Mouse (Mus musculus) hindbrain, postnatal 0 days (tissue): Measurements from ENCODE around the gene Tmem132d. TPM values are rescaled to one million over a fixed set of nuclear protein-coding genes. Genes with fewer than 3 reads are reported as not detected.

ENCODE experiments used
- ATAC-seq: fragments of 200-750 bp; cut with Nextera tagmentation; 2 replicates; pipeline ENCODE4 v1.8.0; 2017; ENCODE audit warnings: mild to moderate bottlenecking, moderate TSS enrichment, moderate library complexity
- DNase-seq: peaks from one replicate; pipeline ENCODE4 v3.0.0-alpha.2; 2015; ENCODE audit warnings: low spot score
- H3K27ac ChIP-seq: fragments of 300-500 bp; sonication (generic); 2 replicates; pipeline ENCODE4 v1.5.1; 2014; ENCODE audit warnings: mild to moderate bottlenecking
- H3K27me3 ChIP-seq: fragments of 300-500 bp; sonication (generic); 2 replicates; pipeline ENCODE4 v1.6.1; 2014; ENCODE audit warnings: low read length, mixed read lengths; ENCODE audit not compliant: insufficient read depth
- H3K36me3 ChIP-seq: fragments of 300-500 bp; sonication (generic); 2 replicates; pipeline ENCODE4 v1.6.1; 2014; ENCODE audit warnings: low read length, mixed read lengths; ENCODE audit not compliant: insufficient read depth
- H3K4me1 ChIP-seq: fragments of 300-500 bp; sonication (generic); 2 replicates; pipeline ENCODE4 v1.6.1; 2014; ENCODE audit warnings: antibody characterized with exemption, low read length, mixed read lengths; ENCODE audit not compliant: insufficient read depth
- H3K4me2 ChIP-seq: fragments of 300-500 bp; sonication (generic); 2 replicates; pipeline ENCODE4 v1.6.1; 2014; ENCODE audit warnings: low read depth, mild to moderate bottlenecking, low read length, moderate library complexity, mixed read lengths
- H3K4me3 ChIP-seq: fragments of 300-500 bp; sonication (generic); 2 replicates; pipeline ENCODE4 v1.5.1; 2014; ENCODE audit warnings: low read length
- H3K9ac ChIP-seq: fragments of 300-500 bp; sonication (generic); replicated peaks from 2 replicates; pipeline ENCODE4 v1.6.1; 2014; ENCODE audit warnings: mild to moderate bottlenecking, low read length, moderate library complexity, mixed read lengths
- H3K9me3 ChIP-seq: fragments of 300-500 bp; sonication (generic); 2 replicates; pipeline ENCODE4 v1.6.1; 2016; ENCODE audit warnings: low read length, mixed read lengths
- CTCF ChIP-seq: IDR thresholded peaks from 2 replicates; pipeline ENCODE4 v1.5.1; 2016; ENCODE audit warnings: antibody characterized with exemption, control low read depth, low read depth
- WGBS: fragments of 180-500 bp; shearing (Covaris S2); extraction: QIAGEN DNeasy Blood & Tissue Kit; methylation state at CpG from one replicate; pipeline ENCODE4 v1.1.7; 2014; 5-methylcytosine and 5-hydroxymethylcytosine counted together
- polyA plus RNA-seq: library from polyadenylated mRNA; unstranded; fragments of >200 nt; fragmentation: Nextera tagmentation; extraction: Ambion mirVana; gene quantifications from 2 replicates; pipeline ENCODE4 v1.2.1, GENCODE M21; 2015
- total RNA-seq: library from RNA; depleted of rRNA; stranded (reverse); fragments of >200 nt; gene quantifications from 2 replicates; pipeline ENCODE4 v1.2.3, GENCODE M21; 2014

Gene Tmem132d
- total and polyA plus RNA-seq, 2 experiments from 2014 or later: 5.8 to 28.9 TPM

- no peaks in the 10 kb centered on the region for H3K27me3 ChIP-seq
- H3K4me2 ChIP-seq: no peak overlapping the region
- 31% methylated on average over 1 of the region's 1 CpGs for WGBS
- no peak overlapping the region for H3K4me3 ChIP-seq
- TF ChIP-seq CTCF: peak; percentile 51
- H3K4me1 ChIP-seq: no peaks in the 10 kb centered on the region
- H3K36me3 ChIP-seq: no peaks in the 10 kb centered on the region
- H3K27ac ChIP-seq: no peak overlapping the region
- DNase-seq: no peak
- ATAC-seq: no peak
- H3K9ac ChIP-seq: no peak overlapping the region
- H3K9me3 ChIP-seq: no peaks in the 10 kb centered on the region
These were observed 610.9 kb downstream of the Tmem132d start for GRCm38 (mm10) chr5:127821960-127822359.

DNA sequence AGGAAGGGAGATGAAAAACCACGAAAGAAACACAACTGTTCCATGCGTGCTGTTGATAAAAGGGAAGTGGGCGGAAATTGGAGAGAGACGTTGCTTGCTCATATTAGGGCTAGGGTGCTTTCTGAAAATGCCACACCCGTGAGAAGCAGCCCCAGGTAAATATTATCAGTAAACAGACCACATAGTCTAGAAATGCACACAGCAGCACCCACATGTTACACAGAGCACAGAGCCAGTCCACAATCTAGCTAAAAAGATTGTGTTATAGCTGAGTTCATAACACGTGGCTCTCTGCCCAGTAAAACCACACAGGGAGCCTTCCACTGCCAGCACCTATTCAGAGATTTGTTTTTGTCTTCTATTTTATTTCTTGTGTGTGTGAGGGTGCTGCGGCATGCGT is 617.6 kb downstream of the Tmem132d start:
- no peak for ATAC-seq
- H3K9me3 ChIP-seq: no peaks in the 10 kb centered on the region
- no peak overlapping the region for H3K4me2 ChIP-seq

GRCm38 (mm10) chr5:127807419-127807818 is 625.5 kb downstream of the Tmem132d start:
- Histone ChIP-seq H3K9ac (no peak overlapping the region), H3K27me3 (no peaks in the 10 kb centered on the region), H3K4me2 (no peak overlapping the region), H3K36me3 (no peaks in the 10 kb centered on the region), H3K9me3 (no peaks in the 10 kb centered on the region), H3K4me1 (no peaks in the 10 kb centered on the region), H3K4me3 (no peak overlapping the region), H3K27ac (no peak overlapping the region)
- WGBS: 89% methylated on average over 3 of the region's 3 CpGs
- TF ChIP-seq CTCF: no peak
- DNase-seq (no peak), ATAC-seq (no peak)

More for the DNA sequence above, 617.6 kb downstream of the Tmem132d start:
- Histone ChIP-seq H3K9ac (no peak overlapping the region), H3K4me3 (no peak overlapping the region), H3K36me3 (no peaks in the 10 kb centered on the region), H3K27me3 (no peaks in the 10 kb centered on the region), H3K4me1 (no peaks in the 10 kb centered on the region), H3K27ac (no peak overlapping the region)
- WGBS: 76% methylated on average over 8 of the region's 8 CpGs
- no peak for TF ChIP-seq CTCF
- DNase-seq: no peak

- no peaks in the 10 kb centered on the region for H3K27me3 ChIP-seq
- no peaks in the 10 kb centered on the region for H3K4me1 ChIP-seq
- DNase-seq: no peak
- no peak overlapping the region for H3K4me3 ChIP-seq
- H3K36me3 ChIP-seq: no peaks in the 10 kb centered on the region
- no peaks in the 10 kb centered on the region for H3K9me3 ChIP-seq
- TF ChIP-seq CTCF: no peak
- no peak overlapping the region for H3K27ac ChIP-seq
- H3K4me2 ChIP-seq: no peak overlapping the region
- 83% methylated on average over 12 of the region's 12 CpGs for WGBS
- H3K9ac ChIP-seq: no peak overlapping the region
- ATAC-seq: no peak
These were observed 626.0 kb downstream of the Tmem132d start for GRCm38 (mm10) chr5:127806850-127807249.

- Histone ChIP-seq H3K4me1 (no peaks in the 10 kb centered on the region), H3K27me3 (no peaks in the 10 kb centered on the region), H3K27ac (no peak overlapping the region), H3K36me3 (no peaks in the 10 kb centered on the region), H3K9ac (no peak overlapping the region), H3K9me3 (no peaks in the 10 kb centered on the region), H3K4me3 (no peak overlapping the region), H3K4me2 (no peak overlapping the region)
- DNase-seq: peak; percentile 58
- TF ChIP-seq CTCF: peak; percentile 57
- ATAC-seq: no peak
- WGBS: 46% methylated on average over 4 of the region's 4 CpGs
These were observed 632.0 kb downstream of the Tmem132d start for GRCm38 (mm10) chr5:127800907-127801306.

GRCm38 (mm10) chr5:127781221-127781620 is 651.7 kb downstream of the Tmem132d start:
- no peak overlapping the region for H3K27ac ChIP-seq
- no peak for TF ChIP-seq CTCF
- H3K36me3 ChIP-seq: no peaks in the 10 kb centered on the region
- WGBS: 46% methylated on average over 5 of the region's 5 CpGs
- H3K9me3 ChIP-seq: 0 out of 2 replicates have a peak, but pooled peaks cover 2% of the 10 kb centered on the region
- H3K4me1 ChIP-seq: no peaks in the 10 kb centered on the region
- no peak for DNase-seq
- H3K9ac ChIP-seq: no peak overlapping the region
- no peaks in the 10 kb centered on the region for H3K27me3 ChIP-seq
- no peak for ATAC-seq
- H3K4me3 ChIP-seq: no peak overlapping the region
- no peak overlapping the region for H3K4me2 ChIP-seq

DNA sequence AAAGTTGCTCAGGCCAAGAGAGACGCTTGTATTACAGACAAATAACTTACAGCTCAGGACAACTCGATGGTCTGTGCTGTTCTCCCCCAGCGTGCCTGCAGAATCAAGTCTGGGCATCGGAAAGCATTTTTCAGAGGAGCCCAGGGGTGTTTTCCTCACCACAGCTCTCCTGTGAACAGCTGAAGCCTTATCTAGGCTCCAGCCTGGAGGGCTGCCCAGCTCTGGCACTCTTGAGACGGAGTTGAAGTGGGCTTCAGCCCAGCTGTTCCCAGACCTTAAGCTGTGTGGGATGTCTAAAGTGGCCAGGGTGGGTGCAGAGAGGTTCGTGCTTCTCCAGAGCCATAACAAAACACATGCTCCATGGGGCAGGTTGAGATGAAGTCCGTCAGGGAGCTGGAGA is 657.1 kb downstream of the Tmem132d start:
- Histone ChIP-seq H3K36me3 (no peaks in the 10 kb centered on the region), H3K9ac (no peak overlapping the region), H3K27me3 (no peaks in the 10 kb centered on the region), H3K27ac (no peak overlapping the region), H3K4me2 (no peak overlapping the region), H3K4me3 (no peak overlapping the region), H3K9me3 (0 out of 2 replicates have a peak, but pooled peaks cover 2% of the 10 kb centered on the region), H3K4me1 (no peaks in the 10 kb centered on the region)
- 61% methylated on average over 7 of the region's 7 CpGs for WGBS
- TF ChIP-seq CTCF: no peak
- ATAC-seq (no peak), DNase-seq (peak; percentile 32)
